Mouse (Mus musculus): ENCODE data around the gene Rnf222. TPM values are rescaled to one million over a fixed set of nuclear protein-coding genes. Genes with fewer than 3 reads are reported as not detected.

The Rnf222 gene
- polyA plus RNA-seq, 1 experiment = 1.4 TPM

- H3K27ac ChIP-seq (ENCODE audit: control insufficient read depth, insufficient read depth, low read depth, low read length, poor library complexity) = no peak overlapping the region; the same call in 1 of the 2 replicates
- no peaks in the 10 kb centered on the region; the same call in none of the 2 replicates for H3K4me1 ChIP-seq (ENCODE audit: control insufficient read depth, insufficient read depth, low read length)
- TF ChIP-seq POLR2A (IDR thresholded peaks at IDR 0.05; ENCODE audit: borderline replicate concordance, control insufficient read depth, low read depth, low read length) = no peak
- no peak for TF ChIP-seq CTCF (IDR thresholded peaks at IDR 0.05; ENCODE audit: control insufficient read depth, insufficient read depth, low read length)
- under 1% methylated on average over 10 of the region's 10 CpGs for WGBS
- H3K4me3 ChIP-seq (replicated peaks; ENCODE audit: control insufficient read depth, low read depth, low read length) = peak overlapping the region; percentile 77
Measured at GRCm38 (mm10) chr11:68902047-68902364, 13.7 kb downstream of the Rnf222 start.

- H3K4me1 ChIP-seq (ENCODE audit: control insufficient read depth, insufficient read depth, low read length) = no peaks in the 10 kb centered on the region; the same call in none of the 2 replicates
- H3K4me3 ChIP-seq (replicated peaks; ENCODE audit: control insufficient read depth, low read depth, low read length) = peak overlapping the region; percentile 77
- no peak overlapping the region for H3K27ac ChIP-seq (ENCODE audit: control insufficient read depth, insufficient read depth, low read depth, low read length, poor library complexity)
- 5% methylated on average over 11 of the region's 11 CpGs for WGBS
- no peak for TF ChIP-seq CTCF (IDR thresholded peaks at IDR 0.05; ENCODE audit: control insufficient read depth, insufficient read depth, low read length)
- no peak for TF ChIP-seq POLR2A (IDR thresholded peaks at IDR 0.05; ENCODE audit: borderline replicate concordance, control insufficient read depth, low read depth, low read length)
Measured at GRCm38 (mm10) chr11:68902367-68902766, 14.0 kb downstream of the Rnf222 start.

- Histone ChIP-seq H3K4me1 (ENCODE audit: control insufficient read depth, insufficient read depth, low read length) (no peaks in the 10 kb centered on the region; the same call in none of the 2 replicates), H3K4me3 (replicated peaks; ENCODE audit: control insufficient read depth, low read depth, low read length) (no peak overlapping the region), H3K27ac (ENCODE audit: control insufficient read depth, insufficient read depth, low read depth, low read length, poor library complexity) (no peak overlapping the region)
- TF ChIP-seq CTCF (IDR thresholded peaks at IDR 0.05; ENCODE audit: control insufficient read depth, insufficient read depth, low read length) (no peak), POLR2A (IDR thresholded peaks at IDR 0.05; ENCODE audit: borderline replicate concordance, control insufficient read depth, low read depth, low read length) (no peak)
- 54% methylated on average over 5 of the region's 5 CpGs for WGBS
Measured at GRCm38 (mm10) chr11:68902823-68903222, 14.5 kb downstream of the Rnf222 start.

DNA sequence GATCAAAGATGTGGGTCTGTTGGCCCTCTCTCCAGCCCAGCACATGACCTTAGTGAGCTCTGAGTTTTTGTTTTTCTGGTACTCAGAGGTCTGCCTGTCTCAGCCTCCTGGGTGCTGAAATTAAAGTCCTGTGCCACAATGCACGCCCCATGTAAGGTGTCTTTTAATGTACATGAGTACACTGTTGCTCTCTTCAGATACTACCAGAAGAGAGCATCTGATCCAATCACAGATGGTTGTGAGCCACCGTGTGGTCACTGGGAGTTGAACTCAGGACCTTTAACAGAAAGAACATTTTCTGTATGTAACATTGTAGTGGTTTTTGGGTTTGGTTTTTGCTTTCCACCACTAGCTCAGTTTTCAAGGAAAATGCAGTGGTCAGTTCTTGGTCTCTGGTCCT lies 15.4 kb downstream of the Rnf222 start:
- 81% methylated on average over 2 of the region's 2 CpGs for WGBS
- TF ChIP-seq CTCF (IDR thresholded peaks at IDR 0.05; ENCODE audit: control insufficient read depth, insufficient read depth, low read length) (no peak), POLR2A (IDR thresholded peaks at IDR 0.05; ENCODE audit: borderline replicate concordance, control insufficient read depth, low read depth, low read length) (no peak)
- H3K4me3 ChIP-seq (replicated peaks; ENCODE audit: control insufficient read depth, low read depth, low read length) = no peak overlapping the region

GRCm38 (mm10) chr11:68904375-68905137 lies 16.2 kb downstream of the Rnf222 start:
- no peaks in the 10 kb centered on the region; the same call in 1 of the 2 replicates for H3K4me1 ChIP-seq (ENCODE audit: control insufficient read depth, insufficient read depth, low read length)
- 76% methylated on average over 8 of the region's 8 CpGs for WGBS
- no peak overlapping the region for H3K27ac ChIP-seq (ENCODE audit: control insufficient read depth, insufficient read depth, low read depth, low read length, poor library complexity)
- H3K4me3 ChIP-seq (replicated peaks; ENCODE audit: control insufficient read depth, low read depth, low read length) = no peak overlapping the region
- no peak for TF ChIP-seq POLR2A (IDR thresholded peaks at IDR 0.05; ENCODE audit: borderline replicate concordance, control insufficient read depth, low read depth, low read length)
- peak; percentile 19; the same call in 1 of the 2 replicates for TF ChIP-seq CTCF (IDR thresholded peaks at IDR 0.05; ENCODE audit: control insufficient read depth, insufficient read depth, low read length)

More for the DNA sequence above, 15.4 kb downstream of the Rnf222 start:
- H3K27ac ChIP-seq (ENCODE audit: control insufficient read depth, insufficient read depth, low read depth, low read length, poor library complexity) = no peak overlapping the region
- no peaks in the 10 kb centered on the region; the same call in none of the 2 replicates for H3K4me1 ChIP-seq (ENCODE audit: control insufficient read depth, insufficient read depth, low read length)

DNA sequence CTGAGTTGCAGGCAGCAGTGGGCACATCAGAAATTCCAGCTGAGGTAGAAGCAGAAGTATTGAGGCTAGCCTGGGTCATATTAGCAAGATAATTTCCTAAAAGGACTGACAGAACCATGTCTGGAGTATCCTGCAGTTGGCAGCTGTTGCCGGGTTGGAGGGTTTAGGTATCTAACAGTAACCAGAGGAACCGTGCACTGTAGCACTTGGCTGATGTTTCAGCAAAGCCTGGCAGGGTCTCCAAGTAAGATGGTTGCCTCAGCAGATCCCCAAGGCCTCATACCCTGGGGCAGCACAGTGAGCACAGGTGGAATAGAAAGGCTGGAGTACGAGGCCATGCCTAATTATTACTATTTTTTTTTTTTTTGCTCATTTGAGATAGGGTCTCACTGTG lies 16.8 kb downstream of the Rnf222 start:
- H3K4me3 ChIP-seq (replicated peaks; ENCODE audit: control insufficient read depth, low read depth, low read length) = no peak overlapping the region
- 83% methylated on average over 3 of the region's 3 CpGs for WGBS
- H3K27ac ChIP-seq (ENCODE audit: control insufficient read depth, insufficient read depth, low read depth, low read length, poor library complexity) = no peak overlapping the region
- TF ChIP-seq POLR2A (IDR thresholded peaks at IDR 0.05; ENCODE audit: borderline replicate concordance, control insufficient read depth, low read depth, low read length) (no peak), CTCF (IDR thresholded peaks at IDR 0.05; ENCODE audit: control insufficient read depth, insufficient read depth, low read length) (no peak)
- H3K4me1 ChIP-seq (ENCODE audit: control insufficient read depth, insufficient read depth, low read length) = no peaks in the 10 kb centered on the region; the same call in 1 of the 2 replicates

GRCm38 (mm10) chr11:68905665-68906460 lies 17.5 kb downstream of the Rnf222 start:
- Histone ChIP-seq H3K27ac (ENCODE audit: control insufficient read depth, insufficient read depth, low read depth, low read length, poor library complexity) (no peak overlapping the region), H3K4me3 (replicated peaks; ENCODE audit: control insufficient read depth, low read depth, low read length) (no peak overlapping the region), H3K4me1 (ENCODE audit: control insufficient read depth, insufficient read depth, low read length) (no peaks in the 10 kb centered on the region; the same call in 1 of the 2 replicates)
- TF ChIP-seq CTCF (IDR thresholded peaks at IDR 0.05; ENCODE audit: control insufficient read depth, insufficient read depth, low read length) (no peak), POLR2A (IDR thresholded peaks at IDR 0.05; ENCODE audit: borderline replicate concordance, control insufficient read depth, low read depth, low read length) (no peak)
- WGBS = 86% methylated on average over 9 of the region's 9 CpGs

- no peak overlapping the region for H3K4me3 ChIP-seq (replicated peaks; ENCODE audit: control insufficient read depth, low read depth, low read length)
- 78% methylated on average over 4 of the region's 4 CpGs for WGBS
Measured at GRCm38 (mm10) chr11:68906461-68906790, 18.1 kb downstream of the Rnf222 start.

More at GRCm38 (mm10) chr11:68906461-68906790, 18.1 kb downstream of the Rnf222 start:
- Histone ChIP-seq H3K27ac (ENCODE audit: control insufficient read depth, insufficient read depth, low read depth, low read length, poor library complexity) (no peak overlapping the region), H3K4me1 (ENCODE audit: control insufficient read depth, insufficient read depth, low read length) (no peaks in the 10 kb centered on the region)
- TF ChIP-seq POLR2A (IDR thresholded peaks at IDR 0.05; ENCODE audit: borderline replicate concordance, control insufficient read depth, low read depth, low read length) (no peak), CTCF (IDR thresholded peaks at IDR 0.05; ENCODE audit: control insufficient read depth, insufficient read depth, low read length) (no peak)
